Mouse (Mus musculus): ENCODE data around the gene Slc25a16.

Gene Slc25a16

DNA sequence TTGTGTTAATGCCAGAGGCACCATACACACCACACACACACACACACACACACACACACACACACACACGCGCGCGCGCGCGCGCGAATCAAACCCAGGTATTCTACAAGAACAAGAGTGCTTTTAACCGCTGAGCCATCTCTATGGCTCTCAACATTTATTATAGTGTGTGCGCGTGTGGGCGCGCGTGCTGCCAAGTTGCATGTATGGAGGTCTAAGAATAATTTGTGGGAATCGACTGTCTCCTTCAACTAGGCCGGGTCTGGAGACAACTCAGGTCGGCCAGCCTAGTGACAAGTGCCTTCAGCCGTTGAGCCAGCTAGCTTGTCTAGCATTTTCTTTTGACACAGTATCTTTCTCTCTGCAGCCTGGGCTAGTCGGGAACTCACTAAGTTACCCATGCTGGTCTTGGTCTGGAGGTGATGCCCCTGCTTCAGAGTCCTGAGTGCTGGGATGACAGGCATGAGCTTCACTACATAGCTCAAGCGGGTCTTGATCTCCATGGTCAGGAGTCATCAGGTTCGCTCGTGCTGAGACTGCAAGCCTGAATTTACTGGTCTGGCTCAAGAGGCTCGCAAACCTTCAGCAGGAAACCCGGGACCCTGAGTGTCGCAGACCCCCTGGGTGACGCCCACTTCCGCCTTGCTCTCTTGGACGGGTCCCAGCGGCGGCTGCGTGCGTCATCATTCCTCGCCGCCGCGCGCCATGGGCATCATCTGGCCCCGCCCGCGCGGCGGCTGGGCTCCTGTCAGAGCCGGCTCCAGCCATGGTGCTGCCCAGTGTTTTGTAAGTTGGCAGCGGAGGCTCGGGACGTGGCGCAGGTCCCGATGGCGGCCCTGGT, at the start of gene Slc25a16:
Gene Slc25a16, plus strand, starts transcription at position 709 of the 841 bp plus-strand sequence.
- peak; percentile 63 to 85 for DNase-seq (ENCODE audit: low read depth in 1 of 2, low spot score in 2 of 2)

GRCm38 (mm10) chr10:62874828-62875227, 45.6 kb upstream of the Slc25a16 start:
- no peak for DNase-seq (ENCODE audit: low read depth in 1 of 2, low spot score in 2 of 2)

DNA sequence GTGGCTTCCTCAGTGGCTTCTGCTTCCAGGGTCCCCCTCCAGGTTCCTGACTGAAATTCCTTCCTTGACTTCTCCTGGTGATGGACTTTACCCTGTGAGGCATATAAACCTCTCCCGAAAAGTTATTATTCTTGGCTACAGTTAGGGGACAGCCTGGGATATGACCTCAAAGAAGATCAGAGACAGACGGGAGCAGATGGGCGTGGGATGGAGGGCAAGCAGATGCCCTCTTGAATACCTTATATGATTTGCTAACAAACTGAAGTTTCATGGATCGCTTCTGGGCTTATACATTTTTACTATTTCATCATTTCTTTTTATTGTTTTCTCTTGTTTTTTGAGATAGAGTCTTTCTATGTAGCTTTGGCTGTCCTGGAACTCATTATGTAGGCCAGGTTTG, 44.9 kb upstream of the Slc25a16 start:
- no peak for DNase-seq (ENCODE audit: low read depth in 1 of 2, low spot score in 2 of 2)

DNA sequence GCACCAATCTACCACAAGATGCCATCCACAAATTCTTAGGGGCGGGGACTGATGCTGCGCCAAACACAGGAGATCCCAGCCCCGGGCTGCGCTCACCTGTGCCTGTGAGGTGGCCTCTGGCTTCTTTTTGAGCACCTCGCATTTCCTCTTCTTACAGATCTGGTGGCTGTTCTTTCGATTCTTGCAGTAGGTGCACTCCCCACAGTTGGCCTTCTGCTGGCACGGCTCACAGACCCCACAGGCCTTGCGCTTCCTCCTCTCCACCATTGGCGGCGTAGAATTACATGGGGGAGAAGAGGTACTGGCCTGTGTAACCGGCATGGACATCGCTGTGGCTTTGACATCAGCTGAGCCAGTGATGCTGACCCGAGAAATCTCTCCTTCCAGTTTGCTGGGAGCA, 42.4 kb upstream of the Slc25a16 start:
- no peak for DNase-seq (ENCODE audit: low read depth in 1 of 2, low spot score in 2 of 2)

DNA sequence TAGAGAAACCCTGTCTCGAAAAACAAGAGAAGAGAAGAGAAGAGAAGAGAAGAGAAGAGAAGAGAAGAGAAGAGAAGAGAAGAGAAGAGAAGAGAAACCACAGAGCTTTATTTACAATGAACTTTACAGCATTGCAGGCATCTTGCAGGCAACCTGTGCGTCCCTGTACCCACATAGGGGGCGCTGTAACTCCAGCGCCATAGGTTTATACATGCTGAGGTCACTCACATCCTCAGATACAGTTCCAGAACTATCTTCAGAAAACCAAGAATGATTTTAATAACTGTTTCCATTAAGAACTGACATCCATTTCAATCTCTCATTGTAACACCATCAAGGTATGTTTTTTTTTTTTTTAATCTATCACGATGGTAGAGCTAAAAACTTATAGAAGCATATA, 39.2 kb upstream of the Slc25a16 start:
- no peak for DNase-seq (ENCODE audit: low read depth in 1 of 2, low spot score in 2 of 2)

- DNase-seq (ENCODE audit: low read depth in 1 of 2, low spot score in 2 of 2): no peak
Observed at GRCm38 (mm10) chr10:62883933-62884372, 36.5 kb upstream of the Slc25a16 start.

GRCm38 (mm10) chr10:62884517-62884916, 35.9 kb upstream of the Slc25a16 start:
- no peak for DNase-seq (ENCODE audit: low read depth in 1 of 2, low spot score in 2 of 2)

DNA sequence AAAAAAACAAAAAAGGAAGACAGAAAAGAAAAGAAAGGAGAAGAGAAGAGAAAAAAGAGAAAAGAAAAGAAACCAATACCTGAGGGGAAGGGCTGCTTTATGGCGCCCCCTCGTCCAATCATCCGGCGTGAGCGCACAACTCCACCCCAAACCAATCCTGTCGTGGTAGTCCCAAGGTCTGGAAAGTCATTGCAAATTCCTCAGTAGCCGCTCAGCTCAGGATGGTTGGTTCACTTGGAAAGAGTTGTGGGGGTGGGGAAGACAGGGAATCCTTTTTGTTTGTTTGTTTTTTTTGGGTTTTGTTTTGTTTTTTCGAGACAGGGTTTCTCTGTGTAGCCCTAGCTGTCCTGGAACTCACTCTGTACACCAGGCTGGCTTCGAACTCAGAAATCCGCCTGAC, 35.0 kb upstream of the Slc25a16 start:
- DNase-seq (ENCODE audit: low read depth in 1 of 2, low spot score in 2 of 2): no peak

DNA sequence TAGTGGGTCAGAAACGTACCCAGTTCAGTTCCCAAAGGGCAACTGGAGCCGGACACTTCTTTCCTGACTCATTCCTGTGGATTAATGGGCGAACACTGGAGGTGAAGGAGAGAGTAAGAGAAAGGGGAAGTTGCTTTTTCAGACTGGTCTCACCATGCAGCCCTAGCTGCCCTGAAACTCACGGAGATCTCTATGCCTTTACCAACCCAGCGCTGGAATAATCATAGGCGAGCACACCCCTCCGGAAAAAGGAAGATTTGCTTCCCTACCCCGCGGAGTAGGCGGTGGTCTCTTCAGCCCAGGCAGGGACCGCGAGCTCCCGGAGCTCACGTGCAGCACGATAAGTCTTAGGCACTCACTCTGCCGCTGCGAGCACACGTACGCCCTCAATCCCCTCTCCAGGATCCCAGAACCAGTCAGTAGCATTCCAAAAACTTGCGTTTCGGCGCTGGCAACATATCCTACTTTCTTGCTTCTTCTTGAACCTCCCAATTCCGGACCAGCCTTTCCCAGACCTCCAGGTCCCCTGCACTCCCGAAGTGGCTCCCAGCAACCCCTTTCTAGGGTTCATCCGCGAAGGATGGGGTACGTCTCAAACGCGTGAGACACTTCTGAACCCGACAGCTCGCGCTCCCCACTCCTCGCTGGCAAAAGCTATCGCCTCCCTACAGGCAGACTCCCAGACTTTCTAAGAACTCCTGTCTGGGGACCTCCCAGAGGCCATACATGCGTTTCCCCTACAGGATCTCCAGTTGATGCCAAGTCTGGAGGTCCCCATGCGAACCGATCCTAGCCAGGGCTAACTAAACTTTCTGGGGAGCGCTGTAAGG, 34.2 kb upstream of the Slc25a16 start:
- DNase-seq (ENCODE audit: low read depth in 1 of 2, low spot score in 2 of 2): no peak

GRCm38 (mm10) chr10:62886799-62887591, 33.4 kb upstream of the Slc25a16 start:
- DNase-seq (ENCODE audit: low read depth in 1 of 2, low spot score in 2 of 2): no peak

DNA sequence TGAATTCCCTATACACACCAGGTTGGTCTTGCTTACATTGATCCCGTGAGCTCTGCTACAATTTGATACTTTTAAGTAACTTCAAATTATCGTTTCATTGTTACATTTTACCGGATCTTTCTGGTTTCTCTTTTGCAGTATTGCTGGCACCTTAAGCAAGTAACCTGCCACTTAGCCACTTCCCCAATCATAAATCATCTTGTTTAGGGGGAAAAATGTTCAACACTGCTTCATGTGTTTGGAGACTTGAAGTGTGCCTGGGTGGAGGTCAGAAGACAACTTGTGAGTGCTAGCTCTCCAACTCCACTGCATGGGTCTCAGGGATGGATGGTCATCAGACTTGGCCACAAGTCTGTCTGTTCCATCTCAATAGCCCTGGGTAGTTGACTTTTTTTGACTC, 29.4 kb upstream of the Slc25a16 start:
- no peak for DNase-seq (ENCODE audit: low read depth in 1 of 2, low spot score in 2 of 2)

DNA sequence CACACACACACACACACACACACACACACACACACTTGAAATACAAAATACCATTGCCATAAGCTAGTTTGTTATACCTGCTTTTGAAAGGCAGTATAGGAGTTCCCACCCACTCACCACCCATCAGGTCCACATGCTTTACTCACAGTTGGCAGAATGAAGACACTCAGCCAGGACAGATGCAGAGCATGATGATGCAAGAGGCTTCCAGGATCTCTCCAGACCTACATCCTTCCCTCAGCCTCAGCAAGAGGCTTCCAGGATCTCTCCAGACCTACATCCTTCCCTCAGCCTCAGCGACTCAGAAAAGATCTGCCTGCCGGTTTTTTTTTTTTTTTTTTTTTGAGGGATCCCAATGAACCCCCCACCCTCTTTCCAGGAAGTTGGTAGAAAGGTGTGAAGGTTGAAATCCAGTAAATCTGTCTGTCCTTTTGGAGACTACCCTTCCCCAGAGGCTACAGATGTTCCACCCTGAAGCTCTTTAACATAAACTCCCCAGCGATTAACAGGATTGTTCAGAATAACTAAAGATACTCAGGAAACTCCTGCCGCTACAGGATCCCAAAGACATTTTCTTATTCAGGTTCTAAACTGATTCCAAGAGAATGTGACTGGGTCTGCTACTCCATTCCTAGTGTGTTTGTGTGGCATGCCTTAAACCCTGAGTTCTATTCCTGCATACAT, 27.7 kb upstream of the Slc25a16 start:
- no peak for DNase-seq (ENCODE audit: low read depth in 1 of 2, low spot score in 2 of 2)

- DNase-seq (ENCODE audit: low read depth in 1 of 2, low spot score in 2 of 2): no peak
Observed at GRCm38 (mm10) chr10:62893356-62893884, 27.0 kb upstream of the Slc25a16 start.

DNA sequence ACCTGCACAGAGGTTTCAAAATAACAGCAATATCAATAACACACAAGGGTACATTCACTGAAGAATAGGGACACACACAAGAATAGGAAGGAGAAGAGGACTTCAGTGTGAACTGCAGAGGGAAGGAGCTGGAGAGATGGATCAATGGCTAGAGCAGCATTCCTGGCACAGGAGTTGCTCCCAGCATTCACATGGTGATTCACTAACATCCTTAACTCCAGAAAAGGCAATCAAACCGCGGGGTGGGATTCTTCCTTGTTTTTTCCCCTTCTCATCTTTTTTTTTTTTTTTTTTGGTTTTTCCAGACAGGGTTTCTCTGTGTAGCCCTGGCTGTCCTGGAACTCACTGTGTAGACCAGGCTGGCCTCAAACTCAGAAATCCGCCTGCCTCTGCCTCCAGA, 26.0 kb upstream of the Slc25a16 start:
- DNase-seq (ENCODE audit: low read depth in 1 of 2, low spot score in 2 of 2): no peak

- DNase-seq (ENCODE audit: low read depth in 1 of 2, low spot score in 2 of 2): no peak
Observed at GRCm38 (mm10) chr10:62895386-62895785, 25.0 kb upstream of the Slc25a16 start.

DNA sequence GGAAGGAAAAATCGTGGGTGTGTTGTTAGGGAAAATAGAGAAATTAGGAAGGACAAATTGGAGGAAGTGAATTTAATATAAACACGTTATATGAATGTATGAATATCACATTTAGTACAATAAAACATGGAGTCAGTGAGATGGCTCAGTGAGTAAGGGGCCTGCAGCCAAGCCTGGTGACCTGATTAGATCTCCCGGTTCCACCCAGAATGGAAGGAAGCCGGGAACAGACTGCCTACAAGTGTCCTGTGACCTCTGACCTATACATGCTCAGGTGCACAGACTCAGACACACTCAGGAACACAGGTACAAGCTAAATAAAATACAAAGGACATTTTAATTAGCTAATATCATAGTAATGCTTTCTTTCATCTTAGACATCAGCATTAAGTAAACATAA, 24.4 kb upstream of the Slc25a16 start:
- no peak for DNase-seq (ENCODE audit: low read depth in 1 of 2, low spot score in 2 of 2)

DNA sequence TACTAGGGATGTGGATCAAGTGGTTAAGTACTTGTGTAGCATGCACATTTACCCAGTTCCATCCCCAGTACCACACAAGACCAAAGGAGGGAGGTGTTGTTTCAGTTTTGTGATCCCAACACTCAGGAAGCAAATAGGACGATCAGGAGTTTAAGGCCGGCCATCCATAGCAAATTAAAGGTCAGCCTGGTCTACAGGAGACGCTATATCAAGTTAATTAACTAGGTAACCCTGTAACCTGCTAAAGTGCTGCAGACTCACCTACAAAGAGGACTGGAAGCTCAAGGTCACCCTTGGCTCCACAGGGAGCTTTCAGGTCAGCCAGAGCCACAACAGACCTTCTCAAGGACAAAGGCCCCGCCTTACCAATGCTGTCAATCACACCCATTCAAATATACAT, 23.7 kb upstream of the Slc25a16 start:
- no peak for DNase-seq (ENCODE audit: low read depth in 1 of 2, low spot score in 2 of 2)

- DNase-seq (ENCODE audit: low read depth in 1 of 2, low spot score in 2 of 2): no peak
Observed at GRCm38 (mm10) chr10:62897437-62897836, 23.0 kb upstream of the Slc25a16 start.

DNA sequence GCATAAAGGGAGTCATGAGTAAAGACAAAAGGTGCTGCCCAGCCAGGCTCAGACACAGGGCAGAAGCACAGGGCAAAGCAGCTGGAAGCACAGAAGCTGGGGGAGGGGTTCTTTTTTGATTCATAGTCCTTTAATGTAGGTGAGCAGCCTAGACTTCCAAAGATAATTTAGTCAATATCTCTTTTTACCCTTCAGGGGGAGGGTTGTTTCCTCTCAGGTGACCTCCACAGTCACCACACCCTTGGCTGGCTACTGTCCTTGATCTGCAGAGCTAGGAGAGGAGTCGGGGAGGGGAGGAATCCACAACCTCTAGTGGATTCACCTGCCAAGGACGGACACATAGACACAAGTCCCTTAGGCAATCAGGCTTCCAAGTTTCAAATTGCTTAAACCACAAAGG, 22.4 kb upstream of the Slc25a16 start:
- no peak for DNase-seq (ENCODE audit: low read depth in 1 of 2, low spot score in 2 of 2)

DNA sequence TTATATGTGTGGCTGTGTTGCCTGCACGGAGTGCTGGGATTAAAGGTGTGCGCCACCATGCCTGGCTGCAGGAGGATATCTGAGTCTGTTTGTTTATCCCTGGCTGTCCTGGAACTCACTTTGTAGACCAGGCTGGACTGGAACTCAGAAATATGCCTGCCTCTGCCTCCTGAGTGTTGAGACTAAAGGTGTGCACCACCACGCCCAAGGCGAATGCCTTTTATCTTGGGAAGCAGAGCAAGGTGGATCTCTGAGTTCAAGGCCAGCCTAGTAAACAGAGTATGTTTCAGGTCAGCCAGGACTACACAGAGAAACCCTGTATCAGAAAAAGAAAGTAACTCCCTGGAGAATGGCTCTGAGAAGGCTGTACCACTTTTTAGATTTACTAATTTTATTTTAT, 20.3 kb upstream of the Slc25a16 start:
- no peak for DNase-seq (ENCODE audit: low read depth in 1 of 2, low spot score in 2 of 2)

DNA sequence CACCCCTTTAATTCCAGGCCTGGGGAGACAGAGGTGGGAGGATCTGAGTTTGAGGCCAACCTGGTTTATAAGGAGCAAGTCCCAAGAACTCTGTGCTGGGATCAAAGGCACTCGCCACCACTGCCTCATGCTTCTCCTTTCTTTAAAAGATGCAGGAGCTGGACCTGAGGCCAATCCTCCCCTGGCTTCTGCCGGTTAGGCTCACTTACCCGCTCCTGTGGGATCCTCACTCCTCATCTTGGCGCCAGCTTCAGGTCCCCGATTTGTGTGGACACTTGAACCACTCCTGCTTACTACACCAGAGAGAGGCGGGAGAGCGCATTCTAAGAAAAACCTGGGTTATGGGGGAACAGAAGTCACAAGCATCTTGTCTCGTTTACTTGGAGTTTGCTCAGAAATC, 18.6 kb upstream of the Slc25a16 start:
- DNase-seq (ENCODE audit: low read depth in 1 of 2, low spot score in 2 of 2): no peak
